Mouse (Mus musculus) heart, embryonic 15.5 days (tissue): ENCODE results near the gene Sorcs2. TPM values are rescaled to one million over a fixed set of nuclear protein-coding genes. Genes with fewer than 3 reads are reported as not detected.
A peak's percentile ranks its signal among the peaks of the same experiment; 100 is the strongest.

Source experiments
- ATAC-seq: fragments of 200-750 bp; cut with Nextera tagmentation; replicated peaks from 2 replicates; pipeline ENCODE4 v1.8.0; 2017; ENCODE audit warnings: low read depth, moderate TSS enrichment; ENCODE audit not compliant: insufficient number of reproducible peaks, insufficient read depth, low FRiP score
- H3K27ac ChIP-seq: fragments of 300-500 bp; sonication (generic); 2 replicates; pipeline ENCODE4 v1.5.1; 2015; ENCODE audit warnings: mild to moderate bottlenecking, inconsistent platforms
- H3K27me3 ChIP-seq: fragments of 300-500 bp; sonication (generic); 2 replicates; pipeline ENCODE4 v1.6.1; 2015; ENCODE audit warnings: inconsistent platforms
- H3K36me3 ChIP-seq: fragments of 300-500 bp; sonication (generic); 2 replicates; pipeline ENCODE4 v1.6.1; 2015; ENCODE audit warnings: mild to moderate bottlenecking, inconsistent platforms
- H3K4me1 ChIP-seq: fragments of 300-500 bp; sonication (generic); replicated peaks from 2 replicates; pipeline ENCODE4 v1.6.1; 2015; ENCODE audit warnings: inconsistent platforms
- H3K4me2 ChIP-seq: fragments of 300-500 bp; sonication (generic); 2 replicates; pipeline ENCODE4 v1.6.1; 2015; ENCODE audit warnings: inconsistent platforms, mild to moderate bottlenecking, moderate library complexity
- H3K4me3 ChIP-seq: fragments of 300-500 bp; sonication (generic); 2 replicates; pipeline ENCODE4 v1.5.1; 2015; ENCODE audit warnings: mild to moderate bottlenecking, inconsistent platforms
- H3K9ac ChIP-seq: fragments of 300-500 bp; sonication (generic); 2 replicates; pipeline ENCODE4 v1.6.1; 2015; ENCODE audit warnings: mild to moderate bottlenecking, inconsistent platforms
- H3K9me3 ChIP-seq: fragments of 300-500 bp; sonication (generic); replicated peaks from 2 replicates; pipeline ENCODE4 v1.6.1; 2016; ENCODE audit warnings: inconsistent platforms
- WGBS: fragments of 180-500 bp; shearing (Covaris S2); methylation state at CpG from one replicate; pipeline ENCODE4 v1.1.7; 2015; ENCODE audit warnings: mixed read lengths; 5-methylcytosine and 5-hydroxymethylcytosine counted together
- polyA plus RNA-seq: library from polyadenylated mRNA; unstranded; fragments of >200 nt; fragmentation: Nextera tagmentation; extraction: Ambion mirVana; gene quantifications from 2 replicates; pipeline ENCODE4 v1.2.1, GENCODE M21; 2015

Sorcs2 gene
- polyA plus RNA-seq, 1 experiment from 2014 or later = 8.6 TPM

DNA sequence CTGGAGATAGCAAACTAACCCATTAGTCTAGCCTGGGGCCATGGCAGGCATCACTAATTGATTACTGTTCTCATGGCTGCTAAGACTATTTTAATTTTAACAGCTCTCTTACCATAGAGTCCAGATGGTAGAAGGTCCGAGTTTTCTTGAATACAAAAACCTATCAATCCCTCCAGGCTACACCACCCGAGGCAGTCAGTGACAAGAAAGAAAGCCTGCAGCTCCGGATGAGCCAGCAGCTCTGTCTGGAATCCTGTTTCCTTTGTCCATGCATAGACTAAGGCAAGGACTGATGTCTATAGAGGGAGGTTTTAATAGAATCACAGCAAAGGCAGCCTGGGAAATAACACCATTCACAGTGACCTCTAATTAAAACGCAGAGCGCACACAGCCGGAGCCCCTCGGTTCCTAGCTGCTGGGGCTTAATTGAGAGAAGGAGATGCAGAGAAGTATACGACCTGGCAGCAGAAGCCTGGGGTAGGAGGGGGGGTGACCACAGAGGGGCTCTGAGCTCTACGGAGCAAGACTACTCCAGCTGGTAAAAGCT lies 223.3 kb downstream of the Sorcs2 start:
- H3K27me3 ChIP-seq = no peaks in the 10 kb centered on the region
- no peak overlapping the region for H3K4me3 ChIP-seq
- no peaks in the 10 kb centered on the region for H3K36me3 ChIP-seq
- H3K27ac ChIP-seq = no peak overlapping the region
- ATAC-seq = no peak
- 69% methylated on average over 9 of the region's 9 CpGs for WGBS
- no peak overlapping the region for H3K9ac ChIP-seq
- H3K4me1 ChIP-seq = peaks cover 19% of the 10 kb centered on the region
- H3K4me2 ChIP-seq = no peak overlapping the region
- H3K9me3 ChIP-seq = no peaks in the 10 kb centered on the region

GRCm38 (mm10) chr5:36168963-36169650 lies 228.8 kb downstream of the Sorcs2 start:
- H3K36me3 ChIP-seq = no peaks in the 10 kb centered on the region
- ATAC-seq = 0 out of 2 replicates have a peak, but pooled peaks have one; percentile 21
- H3K4me1 ChIP-seq = peaks cover 25% of the 10 kb centered on the region
- no peaks in the 10 kb centered on the region for H3K9me3 ChIP-seq
- no peaks in the 10 kb centered on the region for H3K27me3 ChIP-seq
- H3K4me3 ChIP-seq = no peak overlapping the region
- 48% methylated on average over 14 of the region's 14 CpGs for WGBS
- H3K9ac ChIP-seq = no peak overlapping the region
- H3K27ac ChIP-seq = peak overlapping the region; percentile 69
- H3K4me2 ChIP-seq = peak overlapping the region; percentile 8; the same call in 1 of the 2 replicates

DNA sequence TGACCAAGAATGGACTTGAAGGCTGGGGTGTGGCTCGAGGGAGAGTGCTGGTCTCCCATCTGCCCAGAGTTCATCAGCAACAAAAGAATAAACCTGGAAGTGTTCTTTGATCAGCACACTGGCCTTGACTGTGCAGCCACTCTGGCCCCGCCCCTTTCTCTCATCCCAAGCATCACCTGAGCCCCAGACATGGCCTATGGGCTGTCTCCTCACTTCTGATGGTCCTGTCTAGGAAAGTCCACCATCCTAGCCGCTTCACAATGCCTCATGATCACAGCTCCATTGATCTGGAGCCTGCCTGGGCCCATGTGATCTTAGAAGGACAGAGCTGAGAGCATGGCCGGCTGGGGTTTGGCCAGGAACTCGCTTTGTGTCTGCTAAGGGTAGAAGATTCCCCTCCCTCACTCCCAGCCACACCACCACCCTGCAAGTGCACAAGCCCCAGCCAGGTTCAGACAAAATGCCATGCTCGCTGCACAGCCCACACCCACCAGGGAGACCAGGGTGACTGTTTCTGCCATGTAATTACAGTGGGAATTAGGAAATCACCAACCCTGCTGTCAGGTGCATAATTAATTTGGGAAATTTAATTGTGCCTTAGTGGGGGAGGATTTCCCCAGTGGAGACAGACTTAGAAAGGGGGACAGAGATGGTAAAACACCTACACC lies 231.5 kb downstream of the Sorcs2 start:
- Histone ChIP-seq H3K9me3 (no peaks in the 10 kb centered on the region), H3K4me2 (no peak overlapping the region), H3K4me1 (peaks cover 25% of the 10 kb centered on the region), H3K9ac (no peak overlapping the region), H3K27ac (no peak overlapping the region), H3K36me3 (no peaks in the 10 kb centered on the region), H3K4me3 (no peak overlapping the region), H3K27me3 (no peaks in the 10 kb centered on the region)
- ATAC-seq = no peak
- WGBS = 74% methylated on average over 6 of the region's 6 CpGs

DNA sequence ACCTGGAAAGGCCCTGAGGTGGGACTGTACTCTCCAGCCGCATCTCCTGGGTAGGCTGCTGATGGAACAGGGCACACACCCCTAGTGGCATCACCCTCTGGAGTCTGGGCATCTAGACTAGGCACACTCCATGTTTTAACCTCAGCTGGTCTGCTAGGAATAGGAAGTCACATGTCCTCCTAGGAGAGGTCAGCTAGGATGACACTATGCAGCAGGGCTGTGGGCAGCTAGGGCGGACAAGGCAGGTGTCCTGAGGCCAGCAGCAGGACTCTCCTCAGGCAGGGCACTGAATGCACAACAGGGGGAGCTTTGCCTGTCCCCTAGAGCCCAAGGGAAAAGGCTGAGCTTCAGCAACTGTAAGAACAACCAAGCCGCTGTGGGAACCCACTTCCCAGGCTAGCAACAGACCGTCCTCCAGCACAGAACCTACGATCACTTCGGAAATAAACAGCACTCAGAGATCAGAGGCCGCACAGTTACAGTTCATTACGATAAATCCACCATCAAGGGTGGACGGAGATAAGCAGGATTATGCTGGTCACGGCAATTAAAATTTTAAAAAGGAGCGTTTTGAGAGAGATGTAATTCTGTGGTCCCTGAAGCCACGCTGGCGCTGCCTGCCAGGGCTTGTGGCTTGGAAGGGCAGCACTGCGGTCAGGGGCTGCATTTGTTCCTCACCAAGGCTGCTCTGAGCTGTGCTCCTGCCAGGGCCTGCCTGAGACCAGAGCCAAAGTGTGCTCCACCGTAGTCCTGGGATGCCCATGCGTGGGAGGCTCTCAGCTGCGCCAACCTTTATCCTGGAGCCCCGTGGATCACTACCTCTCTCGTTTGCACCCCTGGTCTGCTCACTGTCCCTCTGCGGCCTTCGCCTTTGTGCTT lies 232.3 kb downstream of the Sorcs2 start:
- no peak overlapping the region for H3K4me3 ChIP-seq
- no peak overlapping the region for H3K27ac ChIP-seq
- ATAC-seq = no peak
- no peak overlapping the region for H3K4me2 ChIP-seq
- H3K36me3 ChIP-seq = no peaks in the 10 kb centered on the region
- H3K4me1 ChIP-seq = peaks cover 19% of the 10 kb centered on the region
- WGBS = 84% methylated on average over 21 of the region's 21 CpGs
- H3K9me3 ChIP-seq = no peaks in the 10 kb centered on the region
- no peak overlapping the region for H3K9ac ChIP-seq
- no peaks in the 10 kb centered on the region for H3K27me3 ChIP-seq

DNA sequence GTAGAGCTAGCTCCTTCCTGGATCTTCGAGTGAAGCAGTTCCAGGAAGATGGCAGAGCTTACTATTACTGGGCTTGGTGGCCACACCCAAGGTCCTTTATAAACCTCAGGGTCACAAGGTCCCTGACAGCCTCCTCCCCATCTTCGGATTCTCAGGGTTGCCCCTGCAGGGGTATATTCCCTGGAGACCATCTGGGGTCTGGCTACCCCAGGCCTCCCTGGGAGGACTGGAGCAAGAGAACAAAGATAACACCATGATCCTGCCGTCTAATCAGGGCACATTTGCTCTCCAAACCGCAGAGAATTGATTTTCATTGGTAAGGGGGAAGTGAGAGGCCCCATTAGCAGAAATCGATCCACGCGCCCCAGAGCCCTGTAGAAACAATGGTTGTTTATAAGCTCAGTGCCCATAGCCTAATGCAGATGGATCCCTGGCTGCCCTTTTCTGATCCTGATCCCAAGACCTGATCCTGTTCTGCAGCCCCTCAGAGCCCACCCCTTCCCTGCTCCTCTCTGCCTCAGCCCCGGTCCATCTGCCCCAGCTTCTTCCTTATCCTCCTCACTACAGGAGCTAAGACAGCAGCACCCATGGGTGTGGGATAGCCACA lies 243.0 kb downstream of the Sorcs2 start:
- Histone ChIP-seq H3K27me3 (no peaks in the 10 kb centered on the region), H3K9ac (no peak overlapping the region), H3K4me3 (no peak overlapping the region), H3K36me3 (no peaks in the 10 kb centered on the region), H3K27ac (no peak overlapping the region), H3K4me1 (no peaks in the 10 kb centered on the region), H3K9me3 (no peaks in the 10 kb centered on the region), H3K4me2 (no peak overlapping the region)
- no peak for ATAC-seq
- 62% methylated on average over 8 of the region's 8 CpGs for WGBS

DNA sequence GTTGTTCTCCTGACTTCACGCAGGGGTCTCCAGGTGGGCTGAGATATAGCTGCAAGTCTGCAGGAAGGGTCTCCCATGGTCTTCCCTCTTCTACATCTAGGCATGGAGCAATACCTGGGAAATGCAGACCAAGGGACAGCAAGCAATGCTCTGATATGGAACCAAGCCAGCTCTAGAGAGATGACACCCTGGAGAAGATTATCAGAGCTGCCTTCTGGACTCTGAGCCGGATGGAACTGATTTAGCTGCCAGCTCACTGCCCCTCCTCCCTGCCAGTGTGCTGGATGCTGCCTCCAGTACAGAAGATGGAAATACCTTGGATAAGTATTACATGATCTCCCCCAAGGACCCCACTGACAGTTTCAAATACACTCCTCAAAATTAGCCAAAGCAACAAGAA lies 244.7 kb downstream of the Sorcs2 start:
- no peaks in the 10 kb centered on the region for H3K9me3 ChIP-seq
- no peaks in the 10 kb centered on the region for H3K36me3 ChIP-seq
- no peak overlapping the region for H3K27ac ChIP-seq
- H3K4me2 ChIP-seq = no peak overlapping the region
- no peaks in the 10 kb centered on the region; the same call in 1 of the 2 replicates for H3K27me3 ChIP-seq
- WGBS = 61% methylated on average over 2 of the region's 2 CpGs
- no peak overlapping the region for H3K9ac ChIP-seq
- H3K4me3 ChIP-seq = no peak overlapping the region
- H3K4me1 ChIP-seq = no peaks in the 10 kb centered on the region
- no peak for ATAC-seq

GRCm38 (mm10) chr5:36151086-36151485 lies 246.9 kb downstream of the Sorcs2 start:
- Histone ChIP-seq H3K9me3 (no peaks in the 10 kb centered on the region), H3K36me3 (no peaks in the 10 kb centered on the region)
- WGBS = 79% methylated on average over 8 of the region's 8 CpGs

GRCm38 (mm10) chr5:36149098-36149497 lies 248.8 kb downstream of the Sorcs2 start:
- no peak for ATAC-seq
- Histone ChIP-seq H3K4me3 (no peak overlapping the region), H3K27me3 (no peaks in the 10 kb centered on the region; the same call in 1 of the 2 replicates), H3K36me3 (no peaks in the 10 kb centered on the region), H3K4me1 (peaks cover 5% of the 10 kb centered on the region), H3K9ac (no peak overlapping the region), H3K4me2 (no peak overlapping the region), H3K9me3 (no peaks in the 10 kb centered on the region), H3K27ac (no peak overlapping the region)
- WGBS = 64% methylated on average over 8 of the region's 8 CpGs

More at GRCm38 (mm10) chr5:36151086-36151485, 246.9 kb downstream of the Sorcs2 start:
- Histone ChIP-seq H3K4me3 (no peak overlapping the region), H3K4me1 (peaks cover 5% of the 10 kb centered on the region; the same call in 1 of the 2 replicates), H3K27me3 (no peaks in the 10 kb centered on the region; the same call in 1 of the 2 replicates), H3K4me2 (no peak overlapping the region), H3K9ac (no peak overlapping the region), H3K27ac (no peak overlapping the region)
- no peak for ATAC-seq

- Histone ChIP-seq H3K9me3 (no peaks in the 10 kb centered on the region), H3K27me3 (no peaks in the 10 kb centered on the region; the same call in 1 of the 2 replicates), H3K36me3 (no peaks in the 10 kb centered on the region), H3K4me3 (no peak overlapping the region), H3K4me1 (peaks cover 5% of the 10 kb centered on the region), H3K4me2 (no peak overlapping the region), H3K9ac (no peak overlapping the region), H3K27ac (no peak overlapping the region)
- WGBS = 69% methylated on average over 2 of the region's 2 CpGs
- no peak for ATAC-seq
Observed at GRCm38 (mm10) chr5:36146589-36146988, 251.3 kb downstream of the Sorcs2 start.

GRCm38 (mm10) chr5:36144560-36144959 lies 253.4 kb downstream of the Sorcs2 start:
- ATAC-seq = no peak
- Histone ChIP-seq H3K4me2 (no peak overlapping the region), H3K27ac (no peak overlapping the region), H3K4me3 (no peak overlapping the region), H3K27me3 (no peaks in the 10 kb centered on the region; the same call in 1 of the 2 replicates), H3K36me3 (no peaks in the 10 kb centered on the region), H3K9me3 (no peaks in the 10 kb centered on the region), H3K4me1 (peaks cover 7% of the 10 kb centered on the region), H3K9ac (no peak overlapping the region)
- 65% methylated on average over 2 of the region's 2 CpGs for WGBS
